Mouse (Mus musculus) right cerebral cortex, postnatal 4 days (tissue): ENCODE data around the gene Sap30bp.

ENCODE experiments used
- DNase-seq: peaks from one replicate; pipeline ENCODE4 v3.0.0-alpha.2; 2022

Gene Sap30bp

DNA sequence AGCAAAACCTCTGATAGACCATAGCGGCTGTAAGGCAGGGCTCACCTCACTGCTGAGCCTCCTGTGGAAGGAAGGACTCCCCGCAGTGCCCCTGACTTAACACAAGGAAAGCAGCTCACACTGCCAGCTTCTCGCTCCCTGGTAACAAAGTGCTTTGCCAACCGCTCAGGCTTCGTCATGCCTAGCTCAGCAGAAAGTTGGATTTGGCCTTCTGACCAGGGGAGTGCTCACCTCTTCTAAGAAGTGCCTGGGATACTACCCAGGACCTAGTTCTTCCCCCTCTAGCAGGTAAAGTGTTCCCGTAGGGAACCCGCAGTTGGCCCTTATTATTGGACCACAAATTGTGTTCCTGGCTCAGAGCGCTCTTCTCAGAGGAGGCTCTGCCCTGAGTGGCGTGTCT, 25.9 kb downstream of the Sap30bp start:
- DNase-seq: no peak

DNA sequence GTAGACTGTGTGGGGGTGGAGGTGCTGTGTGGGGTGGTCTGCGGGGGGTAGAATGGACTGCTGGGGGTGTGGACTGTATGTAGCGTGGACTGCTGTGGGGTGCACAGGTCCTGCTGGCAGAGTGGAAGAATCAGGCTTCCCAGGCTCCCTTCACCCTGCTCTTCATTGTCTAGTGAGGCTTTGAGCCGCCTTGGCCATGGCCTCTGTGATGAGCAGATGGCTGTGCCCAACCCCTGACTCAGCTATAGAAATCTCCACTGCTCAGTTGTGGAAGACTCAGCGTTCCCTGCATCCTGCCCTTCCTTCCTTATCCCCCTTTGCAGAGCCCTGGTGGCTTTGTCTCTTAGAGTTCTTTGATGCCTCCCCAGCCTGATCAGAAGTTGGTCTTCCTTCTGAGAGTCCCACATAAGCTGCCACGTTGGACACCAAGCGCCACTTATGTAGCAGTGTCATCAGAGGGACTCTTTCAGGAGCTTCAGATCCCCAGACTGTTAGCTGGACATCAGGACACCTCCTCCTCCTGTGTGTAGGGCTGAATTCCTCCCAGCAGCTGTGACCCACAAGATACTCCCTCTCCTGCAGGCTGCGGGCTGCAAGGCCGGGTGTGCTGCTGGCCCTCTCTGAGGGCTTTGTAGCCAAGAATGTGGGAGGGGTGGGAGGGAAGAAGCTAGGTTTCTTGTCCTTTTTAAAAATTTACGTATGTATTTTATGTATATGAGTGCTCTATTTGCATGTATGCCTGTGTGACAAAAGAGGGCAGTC, 29.8 kb downstream of the Sap30bp start:
- DNase-seq: no peak

DNA sequence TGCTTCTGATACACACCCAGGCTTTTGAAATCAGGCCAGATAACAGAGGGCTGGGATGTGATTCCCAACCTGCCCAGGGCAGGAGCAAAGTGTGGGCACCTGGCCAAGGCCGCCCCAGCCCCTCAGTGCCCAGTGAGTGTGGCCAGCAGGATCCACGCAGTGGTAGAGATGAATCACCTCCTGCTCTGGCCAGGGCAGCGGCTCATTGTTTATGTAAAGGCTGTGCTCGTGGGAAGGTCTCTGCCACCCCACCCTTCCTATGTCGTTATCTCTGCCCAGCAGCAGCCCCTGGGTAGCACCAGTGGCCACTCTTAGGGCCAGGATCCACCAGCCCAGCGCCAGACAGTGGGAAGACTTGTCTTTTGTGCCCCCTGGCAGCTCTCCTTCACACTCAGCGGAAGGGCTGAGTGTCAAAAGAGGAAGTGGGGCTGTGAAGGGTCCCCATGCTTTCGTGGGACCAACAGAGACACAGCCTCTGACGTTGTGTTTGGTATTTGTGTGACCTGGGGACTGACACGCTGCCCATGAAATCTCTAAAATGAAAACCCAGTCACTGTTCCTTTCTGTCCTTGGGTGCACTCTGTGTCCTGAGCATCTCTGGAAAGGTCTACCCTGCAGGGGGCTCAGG, 32.0 kb downstream of the Sap30bp start:
- no peak for DNase-seq

- no peak for DNase-seq
Observed at GRCm38 (mm10) chr11:115968731-115969405, 35.8 kb downstream of the Sap30bp start.

GRCm38 (mm10) chr11:115970006-115970673, 37.1 kb downstream of the Sap30bp start:
- DNase-seq: no peak

DNA sequence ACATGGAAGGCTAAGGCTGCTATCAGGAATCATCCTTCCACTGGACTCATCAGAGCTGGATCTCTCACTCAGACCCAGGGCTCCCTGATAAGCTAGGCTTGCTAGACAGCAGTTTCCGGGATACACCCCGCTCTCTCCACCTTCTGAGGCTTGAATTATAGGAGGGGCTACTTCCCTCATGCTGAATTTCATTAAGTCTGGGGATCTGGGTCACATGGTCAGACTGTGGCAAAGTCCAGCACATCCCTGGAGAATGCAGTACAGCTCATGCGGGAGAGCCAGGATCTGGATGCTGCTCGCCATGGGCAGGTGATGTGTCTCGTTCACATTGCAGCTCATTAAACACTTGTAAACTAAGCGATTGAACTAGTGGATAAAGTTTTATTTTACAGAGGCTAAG, 37.9 kb downstream of the Sap30bp start:
- no peak for DNase-seq

DNA sequence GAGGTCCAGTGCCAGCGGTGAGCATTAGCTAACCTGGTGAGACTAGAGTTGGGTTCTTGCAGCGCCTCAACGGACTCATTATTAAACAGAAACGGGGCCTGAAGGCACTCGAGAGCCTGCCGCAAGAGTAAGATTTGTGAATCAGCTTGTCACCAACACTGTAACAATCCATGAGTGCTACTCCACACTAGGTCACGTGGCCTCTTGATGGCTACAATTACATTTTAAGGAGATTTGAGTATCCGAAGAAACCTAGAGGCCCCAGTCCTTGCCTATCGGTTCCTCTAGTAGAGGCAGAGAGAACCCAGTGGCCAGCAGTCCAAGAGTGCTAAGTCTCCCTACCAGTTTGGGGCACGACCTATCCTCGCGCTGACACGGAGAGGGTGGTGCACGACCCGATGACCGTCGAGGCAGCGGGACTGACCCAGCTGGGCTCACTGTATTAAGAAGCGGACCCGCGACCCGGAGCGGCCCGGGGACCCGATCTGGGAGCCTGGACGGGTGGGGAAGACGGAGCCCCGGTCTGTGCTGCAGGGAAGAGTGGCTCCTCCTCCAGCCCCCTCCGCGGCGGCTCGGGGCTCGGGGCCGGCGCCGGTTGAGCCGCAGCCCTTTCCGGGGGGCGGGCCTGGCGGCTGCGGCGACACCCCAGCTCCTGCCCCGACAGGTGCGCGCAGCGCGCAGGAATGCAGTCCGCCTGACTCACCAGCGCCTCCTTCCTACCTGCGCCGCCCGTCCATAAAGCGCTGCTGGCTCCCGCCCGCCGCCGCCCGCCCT, 41.4 kb downstream of the Sap30bp start, which contains the start of gene Itgb4:
Gene Itgb4 (plus strand): TSS at position 401 of the 774 bp plus-strand sequence.
- no peak for DNase-seq

- DNase-seq: no peak
Observed at GRCm38 (mm10) chr11:115975083-115975420, 42.0 kb downstream of the Sap30bp start.

DNA sequence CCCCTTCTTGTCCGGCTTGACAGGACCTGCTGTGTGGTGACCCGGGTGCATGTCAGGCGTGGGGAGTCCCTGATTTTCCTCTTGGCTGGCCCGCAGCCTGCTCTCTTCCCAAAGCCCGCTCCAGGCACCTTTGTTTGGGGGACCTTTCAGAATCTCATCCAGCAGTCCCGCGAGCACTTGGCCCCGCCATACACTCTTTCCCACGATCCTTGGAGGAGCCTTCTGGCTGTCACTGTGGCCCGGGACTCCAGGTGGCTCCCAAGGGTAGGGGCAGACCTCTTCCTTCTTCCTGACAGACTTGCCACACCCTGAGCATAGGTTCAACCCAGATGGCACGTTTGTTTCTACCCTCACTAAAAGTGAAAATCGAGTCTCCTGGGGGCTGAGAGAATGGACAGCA, 42.5 kb downstream of the Sap30bp start:
- DNase-seq: no peak

- DNase-seq: no peak
Observed at GRCm38 (mm10) chr11:115982472-115982871, 49.4 kb downstream of the Sap30bp start.

- DNase-seq: no peak
Observed at GRCm38 (mm10) chr11:115983291-115983690, 50.2 kb downstream of the Sap30bp start.

DNA sequence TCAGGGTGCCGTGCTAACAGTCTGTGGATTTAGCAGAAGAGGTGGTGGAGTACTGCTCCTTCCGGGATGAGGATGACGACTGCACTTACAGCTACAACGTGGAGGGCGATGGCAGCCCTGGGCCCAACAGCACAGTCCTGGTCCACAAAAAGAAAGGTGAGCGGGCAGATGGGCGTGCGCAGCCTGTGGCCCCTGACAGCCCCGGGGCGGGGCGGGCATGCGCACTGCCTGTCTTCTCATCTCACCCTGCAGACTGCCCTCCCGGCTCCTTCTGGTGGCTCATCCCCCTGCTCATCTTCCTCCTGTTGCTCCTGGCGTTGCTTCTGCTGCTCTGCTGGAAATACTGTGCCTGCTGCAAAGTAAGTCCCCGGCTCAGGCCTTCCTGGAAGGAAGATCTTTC, 56.6 kb downstream of the Sap30bp start:
- DNase-seq: no peak

GRCm38 (mm10) chr11:115992098-115992497, 59.0 kb downstream of the Sap30bp start:
- DNase-seq: no peak

DNA sequence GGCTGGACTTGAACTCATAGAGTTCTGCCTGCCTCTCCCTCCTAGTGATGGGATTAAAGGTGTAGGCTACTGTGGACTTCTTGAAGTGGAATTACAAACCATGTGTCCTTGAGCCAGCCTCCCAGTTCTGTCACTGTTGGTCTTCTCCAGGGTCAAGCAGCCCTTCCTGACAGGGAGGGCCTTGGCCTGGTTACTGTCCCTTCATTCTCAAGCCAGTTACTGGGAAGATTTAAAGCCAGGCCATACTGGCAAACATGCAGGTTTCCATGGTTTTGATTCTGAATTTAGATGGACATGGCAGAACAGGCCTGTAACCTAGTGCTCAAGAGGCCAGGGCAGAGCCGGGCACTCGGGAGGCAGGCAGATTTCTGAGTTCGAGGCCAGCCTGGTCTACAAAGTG, 62.2 kb downstream of the Sap30bp start:
- no peak for DNase-seq

DNA sequence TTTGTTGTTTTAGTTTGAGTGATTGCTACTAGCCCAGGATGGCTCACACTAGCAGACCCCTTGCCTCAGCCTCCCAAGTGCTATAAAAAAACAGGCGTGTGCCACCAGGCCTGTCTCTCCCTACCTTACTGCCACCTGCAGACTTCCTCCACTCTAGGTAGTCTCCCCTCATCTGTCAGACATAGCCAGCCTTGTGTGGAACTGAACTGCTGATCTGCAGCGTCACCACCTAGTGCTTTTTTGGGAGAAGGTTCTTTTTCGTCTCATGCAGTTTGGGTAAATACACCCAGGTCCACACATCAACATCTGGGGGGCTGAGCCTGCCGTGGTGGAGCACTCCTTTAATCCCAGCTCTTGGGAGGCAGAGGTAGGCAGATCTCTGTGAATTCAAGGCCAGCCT, 64.0 kb downstream of the Sap30bp start:
- no peak for DNase-seq

- DNase-seq: no peak
Observed at GRCm38 (mm10) chr11:115997662-115998061, 64.6 kb downstream of the Sap30bp start.

DNA sequence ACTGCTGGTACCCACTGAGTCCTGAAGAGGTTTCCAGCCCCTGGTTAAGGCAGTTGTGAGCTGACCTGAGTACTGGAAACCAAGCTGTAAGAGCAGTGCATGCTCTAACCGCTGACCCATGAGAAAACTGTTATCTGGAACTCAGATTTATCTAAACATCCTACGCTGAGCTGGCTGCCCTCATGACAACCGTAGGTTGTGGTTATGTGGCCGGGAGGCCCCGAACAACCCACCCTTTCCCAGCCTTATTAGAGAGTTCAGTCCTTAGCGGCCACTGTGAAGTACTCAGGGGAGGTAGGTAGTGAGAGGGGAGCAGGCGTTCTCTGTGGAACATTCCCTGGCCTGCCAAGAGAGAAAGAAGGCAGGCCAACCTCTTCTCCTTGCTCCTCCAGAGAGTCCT, 65.9 kb downstream of the Sap30bp start:
- no peak for DNase-seq

DNA sequence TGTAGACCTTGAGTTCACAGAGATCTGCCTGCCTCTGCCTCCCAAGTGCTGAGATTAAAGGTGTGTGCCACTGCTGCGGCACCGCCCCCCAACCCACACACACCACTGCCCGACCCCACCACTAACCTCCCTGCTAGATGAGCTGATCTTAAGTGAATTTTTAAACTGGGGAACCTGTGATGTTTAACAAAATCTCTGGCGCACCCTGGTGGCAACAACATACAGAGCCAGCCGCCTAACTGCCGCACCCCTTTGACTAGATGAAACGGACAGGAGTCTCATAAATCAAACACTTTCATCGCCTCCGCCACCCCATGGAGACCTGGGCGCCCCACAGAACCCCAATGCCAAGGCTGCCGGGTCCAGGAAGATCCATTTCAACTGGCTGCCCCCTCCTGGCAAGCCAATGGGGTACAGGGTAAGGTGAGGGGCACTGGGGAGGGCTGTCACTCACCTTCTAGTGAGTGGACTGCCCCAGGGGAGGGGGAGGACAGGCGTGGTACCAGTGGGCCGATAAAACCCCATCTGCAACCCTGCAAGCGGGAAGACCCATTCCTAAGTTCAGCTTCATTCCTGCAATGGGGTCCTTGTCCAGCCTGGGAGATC, 66.6 kb downstream of the Sap30bp start:
- DNase-seq: peak; percentile 86

- DNase-seq: no peak
Observed at GRCm38 (mm10) chr11:116000607-116001006, 67.5 kb downstream of the Sap30bp start.

GRCm38 (mm10) chr11:116001725-116002124, 68.6 kb downstream of the Sap30bp start:
- no peak for DNase-seq

DNA sequence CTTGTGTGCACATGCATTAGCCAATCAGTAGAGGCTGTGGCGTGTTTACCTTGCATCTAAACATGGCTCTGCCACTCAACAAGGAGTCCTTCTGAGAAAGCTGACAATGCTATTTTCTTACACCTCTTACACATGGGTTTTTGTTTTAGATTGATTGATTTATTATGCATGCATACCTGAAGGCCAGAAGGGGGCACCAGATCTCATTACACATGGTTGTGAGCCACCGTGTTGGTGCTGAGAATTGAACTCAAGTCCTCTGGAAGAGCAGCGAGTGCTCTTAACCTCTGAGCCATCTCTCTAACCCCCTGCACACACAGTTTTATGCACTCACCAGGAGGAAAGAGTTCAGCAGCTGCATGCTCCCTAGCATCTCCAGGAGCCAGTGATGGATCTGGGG, 69.8 kb downstream of the Sap30bp start:
- no peak for DNase-seq

- DNase-seq: no peak
Observed at GRCm38 (mm10) chr11:116004186-116004823, 71.2 kb downstream of the Sap30bp start.
